Mouse (Mus musculus) liver, embryonic 15.5 days (tissue): Measurements from ENCODE around the gene Ftl1. TPM values are rescaled to one million over a fixed set of nuclear protein-coding genes. Genes with fewer than 3 reads are reported as not detected.

Experiments used
- ATAC-seq: fragments of 200-750 bp; cut with Nextera tagmentation; 2 replicates; pipeline ENCODE4 v1.8.0; 2017; ENCODE audit warnings: moderate number of reproducible peaks, mild to moderate bottlenecking, moderate library complexity; ENCODE audit not compliant: insufficient read depth
- H3K27ac ChIP-seq: fragments of 300-500 bp; sonication (generic); replicated peaks from 2 replicates; pipeline ENCODE4 v1.5.1; 2015; ENCODE audit warnings: mild to moderate bottlenecking, inconsistent platforms
- H3K27me3 ChIP-seq: fragments of 300-500 bp; sonication (generic); 2 replicates; pipeline ENCODE4 v1.6.1; 2015; ENCODE audit warnings: mild to moderate bottlenecking, inconsistent platforms
- H3K36me3 ChIP-seq: fragments of 300-500 bp; sonication (generic); replicated peaks from 2 replicates; pipeline ENCODE4 v1.6.1; 2015; ENCODE audit warnings: moderate library complexity, mild to moderate bottlenecking, inconsistent platforms
- H3K4me1 ChIP-seq: fragments of 300-500 bp; sonication (generic); replicated peaks from 2 replicates; pipeline ENCODE4 v1.6.1; 2015; ENCODE audit warnings: inconsistent platforms
- H3K4me2 ChIP-seq: fragments of 300-500 bp; sonication (generic); 2 replicates; pipeline ENCODE4 v1.6.1; 2015; ENCODE audit warnings: moderate library complexity, mild to moderate bottlenecking, inconsistent platforms
- H3K4me3 ChIP-seq: fragments of 300-500 bp; sonication (generic); replicated peaks from 2 replicates; pipeline ENCODE4 v1.5.1; 2015; ENCODE audit warnings: mild to moderate bottlenecking, inconsistent platforms
- H3K9ac ChIP-seq: fragments of 300-500 bp; sonication (generic); 2 replicates; pipeline ENCODE4 v1.6.1; 2015; ENCODE audit warnings: moderate library complexity, mild to moderate bottlenecking, inconsistent platforms
- H3K9me3 ChIP-seq: fragments of 300-500 bp; sonication (generic); replicated peaks from 2 replicates; pipeline ENCODE4 v1.6.1; 2016; ENCODE audit warnings: inconsistent platforms
- WGBS: fragments of 180-500 bp; shearing (Covaris S2); methylation state at CpG from one replicate; pipeline ENCODE4 v1.1.7; 2015; ENCODE audit warnings: mixed read lengths; ENCODE audit not compliant: insufficient replicate concordance; 5-methylcytosine and 5-hydroxymethylcytosine counted together
- polyA plus RNA-seq: library from polyadenylated mRNA; unstranded; fragments of >200 nt; fragmentation: Nextera tagmentation; extraction: Ambion mirVana; gene quantifications from 2 replicates; pipeline ENCODE4 v1.2.1, GENCODE M21; 2015

The Ftl1 gene
- polyA plus RNA-seq, 1 experiment from 2014 or later: 6,104 TPM

DNA sequence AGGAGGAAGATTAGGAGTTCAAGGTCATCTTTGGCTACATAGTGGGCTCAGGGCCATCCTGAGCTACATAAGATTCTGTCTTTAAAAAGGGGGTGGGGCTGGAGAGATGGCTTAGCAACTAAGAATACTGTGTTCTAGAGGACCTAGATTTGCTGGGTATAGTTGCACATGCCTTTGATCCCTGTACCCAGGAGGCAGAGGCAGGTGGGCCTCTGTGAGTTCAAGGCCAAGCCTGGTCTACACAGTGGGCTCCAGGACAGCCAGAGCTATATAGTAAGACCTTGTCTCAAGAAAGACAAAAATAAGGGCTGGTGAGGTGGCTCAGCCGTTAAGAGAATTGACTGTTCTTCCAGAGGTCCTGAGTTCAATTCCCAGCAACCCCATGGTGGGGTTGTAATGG is 9.7 kb downstream of the Ftl1 start:
- WGBS: 79% methylated on average over 1 of the region's 1 CpGs
- Histone ChIP-seq H3K4me1 (peaks cover 26% of the 10 kb centered on the region), H3K4me2 (no peak overlapping the region), H3K9me3 (no peaks in the 10 kb centered on the region), H3K9ac (no peak overlapping the region), H3K27ac (no peak overlapping the region), H3K4me3 (no peak overlapping the region), H3K27me3 (no peaks in the 10 kb centered on the region), H3K36me3 (peaks cover 22% of the 10 kb centered on the region)
- no peak for ATAC-seq

DNA sequence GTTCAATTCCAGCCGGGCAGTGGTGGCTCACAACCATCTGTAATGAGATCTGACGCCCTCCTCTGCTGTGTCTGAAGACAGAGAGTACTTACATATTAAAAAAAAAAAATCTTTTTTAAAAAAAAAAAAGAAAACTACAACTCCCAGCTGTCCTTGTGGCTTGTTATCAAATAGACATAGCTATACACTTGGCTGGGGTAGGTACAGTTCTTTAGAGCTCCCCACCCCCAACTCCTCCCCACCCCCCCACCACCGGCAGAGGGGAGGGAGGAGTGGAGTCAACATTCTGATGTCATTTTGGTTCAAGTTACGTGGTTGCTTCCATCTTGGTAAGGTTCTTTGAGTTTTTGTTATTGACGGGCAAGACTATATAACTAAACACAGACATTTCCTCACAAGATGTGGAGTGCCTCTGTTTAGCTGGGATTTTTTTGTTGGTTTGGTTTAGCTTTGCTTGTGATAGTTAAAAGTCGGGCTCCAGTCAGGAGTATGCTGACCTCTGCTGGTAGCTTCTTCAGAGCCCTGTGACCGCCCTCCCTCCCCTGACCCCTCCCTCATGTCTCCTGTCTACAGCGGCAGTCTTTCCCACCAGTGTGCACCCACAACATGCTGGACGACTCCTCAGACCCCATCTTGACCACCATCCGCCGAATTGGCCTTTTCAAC is 12.2 kb downstream of the Ftl1 start:
- Histone ChIP-seq H3K9me3 (no peaks in the 10 kb centered on the region), H3K27me3 (no peaks in the 10 kb centered on the region), H3K9ac (no peak overlapping the region; the same call in 1 of the 2 replicates), H3K4me3 (peak overlapping the region; percentile 21; the same call in 1 of the 2 replicates), H3K4me2 (peak overlapping the region; percentile 46), H3K4me1 (peaks cover 26% of the 10 kb centered on the region), H3K27ac (no peak overlapping the region), H3K36me3 (peaks cover 17% of the 10 kb centered on the region)
- 0 out of 2 replicates have a peak, but pooled peaks have one; percentile 25 for ATAC-seq
- WGBS: 23% methylated on average over 11 of the region's 11 CpGs

DNA sequence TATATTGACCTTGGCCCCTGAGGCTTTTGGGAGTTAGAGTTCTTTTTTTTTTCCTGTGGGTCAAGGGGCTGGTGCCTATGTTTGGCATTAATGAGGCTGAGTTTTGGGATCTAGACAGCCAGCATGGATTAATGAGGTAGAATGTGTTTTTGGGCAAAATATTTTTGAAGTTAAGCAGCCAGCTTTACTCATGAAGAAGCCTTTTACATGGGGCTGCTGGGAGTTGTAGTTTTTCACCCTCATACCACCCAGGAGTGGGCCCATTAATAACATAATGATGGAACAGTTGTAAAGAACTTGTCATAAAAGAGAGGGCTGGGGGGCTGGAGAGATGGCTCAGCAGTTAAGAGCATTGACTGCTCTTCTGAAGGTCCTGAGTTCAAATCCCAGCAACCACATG is 13.1 kb downstream of the Ftl1 start:
- peaks cover 18% of the 10 kb centered on the region for H3K4me1 ChIP-seq
- peaks cover 9% of the 10 kb centered on the region for H3K36me3 ChIP-seq
- H3K4me2 ChIP-seq: no peak overlapping the region
- no peak overlapping the region for H3K9ac ChIP-seq
- ATAC-seq: no peak
- no peak overlapping the region for H3K27ac ChIP-seq
- no peaks in the 10 kb centered on the region for H3K9me3 ChIP-seq
- no peaks in the 10 kb centered on the region for H3K27me3 ChIP-seq
- no peak overlapping the region for H3K4me3 ChIP-seq

DNA sequence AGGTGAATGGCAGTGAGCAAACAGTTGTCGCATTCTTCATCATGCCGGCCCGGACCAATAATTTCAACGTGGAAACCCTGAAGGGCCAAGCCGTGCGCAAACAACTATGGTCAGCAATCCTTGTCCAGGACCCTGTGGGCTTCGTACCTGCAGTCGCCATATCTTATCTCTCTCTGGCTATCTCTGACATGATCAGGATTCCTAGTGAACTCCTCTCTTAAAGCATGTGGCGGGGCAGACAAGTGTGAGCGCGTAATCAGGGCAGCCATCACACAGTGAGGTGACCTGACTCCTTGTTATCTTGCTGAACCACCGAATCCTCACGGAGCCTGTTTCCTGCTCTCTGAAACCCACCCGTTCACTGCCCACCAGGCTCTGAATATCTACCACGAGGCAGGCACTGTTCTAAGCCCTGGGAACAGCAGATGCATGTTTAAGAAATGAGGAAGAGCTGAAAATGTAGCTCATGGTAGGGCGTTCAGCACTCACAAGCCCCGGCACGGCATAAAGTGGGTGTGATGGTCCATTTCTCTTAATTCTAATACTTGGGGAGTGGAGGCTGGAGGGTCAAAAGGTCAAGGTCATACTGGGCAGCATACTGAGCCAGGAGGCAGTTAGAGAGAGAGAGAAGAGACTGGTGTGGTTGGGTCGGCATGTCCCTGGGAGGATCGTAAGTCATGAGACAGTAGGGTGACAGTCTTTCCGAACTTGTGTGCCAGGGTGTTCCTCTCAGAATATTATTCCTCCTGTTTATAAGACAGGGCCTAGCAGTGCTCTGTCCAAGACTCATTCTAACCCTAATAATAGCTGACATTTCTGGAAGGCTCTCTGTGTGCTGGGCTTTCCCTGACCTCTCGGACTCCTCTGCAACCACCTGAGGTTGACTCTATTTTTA is 15.9 kb downstream of the Ftl1 start:
- Histone ChIP-seq H3K27me3 (no peaks in the 10 kb centered on the region), H3K4me1 (peaks cover 10% of the 10 kb centered on the region), H3K4me3 (no peak overlapping the region), H3K9ac (no peak overlapping the region), H3K9me3 (no peaks in the 10 kb centered on the region), H3K27ac (no peak overlapping the region), H3K36me3 (peaks cover 17% of the 10 kb centered on the region), H3K4me2 (no peak overlapping the region)
- ATAC-seq: no peak
- WGBS: 51% methylated on average over 22 of the region's 22 CpGs

DNA sequence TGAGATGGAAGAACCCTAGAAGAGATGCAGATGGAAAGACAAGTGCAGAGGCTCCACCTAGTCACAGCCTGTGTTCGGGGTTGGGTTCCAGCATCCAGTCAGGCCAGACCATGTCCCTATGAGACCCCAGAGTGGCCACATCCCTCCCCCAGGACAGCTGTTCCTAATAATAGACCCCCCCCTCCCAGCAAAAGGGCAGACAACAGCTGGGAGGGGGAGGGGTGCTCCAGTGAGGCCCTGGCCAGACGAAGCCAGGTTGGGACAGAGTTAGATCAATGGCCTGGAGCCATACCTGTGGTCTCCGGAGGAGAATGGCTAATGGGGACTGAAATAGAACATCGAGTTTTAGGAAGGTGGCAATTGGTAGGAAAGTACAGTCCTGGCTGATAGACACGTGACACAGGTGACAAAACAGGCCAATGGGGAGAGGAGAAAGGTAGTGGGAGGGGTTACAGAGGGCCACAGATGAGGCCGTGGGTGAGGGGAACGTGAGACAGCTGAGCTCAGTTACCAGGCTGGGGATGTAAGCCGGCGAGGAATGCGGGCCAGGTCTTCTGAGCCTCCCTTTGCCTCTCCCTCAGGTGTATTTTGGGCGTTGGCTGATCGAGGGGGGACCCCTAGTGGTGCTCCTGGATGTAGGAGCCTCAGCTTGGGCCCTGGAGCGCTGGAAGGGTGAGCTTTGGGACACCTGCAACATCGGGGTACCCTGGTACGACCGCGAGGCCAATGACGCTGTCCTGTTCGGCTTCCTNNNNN is 22.0 kb downstream of the Ftl1 start, which contains the start of gene Ruvbl2:
Gene Ruvbl2 (minus strand): TSS at position 576 of the 756 bp plus-strand sequence.
- Histone ChIP-seq H3K9ac (no peak within 1 kb of the TSS), H3K4me3 (no peak within 1 kb of the TSS), H3K36me3 (peaks cover 10% of the 10 kb centered on the region; the same call in 1 of the 2 replicates), H3K4me1 (peaks cover 36% of the 10 kb centered on the region), H3K27ac (no peak within 1 kb of the TSS), H3K4me2 (no peak within 1 kb of the TSS), H3K27me3 (no peaks in the 10 kb centered on the region; the same call in 1 of the 2 replicates), H3K9me3 (no peaks in the 10 kb centered on the region)
- 50% methylated on average over 19 of the region's 19 CpGs for WGBS
- ATAC-seq: no peak

DNA sequence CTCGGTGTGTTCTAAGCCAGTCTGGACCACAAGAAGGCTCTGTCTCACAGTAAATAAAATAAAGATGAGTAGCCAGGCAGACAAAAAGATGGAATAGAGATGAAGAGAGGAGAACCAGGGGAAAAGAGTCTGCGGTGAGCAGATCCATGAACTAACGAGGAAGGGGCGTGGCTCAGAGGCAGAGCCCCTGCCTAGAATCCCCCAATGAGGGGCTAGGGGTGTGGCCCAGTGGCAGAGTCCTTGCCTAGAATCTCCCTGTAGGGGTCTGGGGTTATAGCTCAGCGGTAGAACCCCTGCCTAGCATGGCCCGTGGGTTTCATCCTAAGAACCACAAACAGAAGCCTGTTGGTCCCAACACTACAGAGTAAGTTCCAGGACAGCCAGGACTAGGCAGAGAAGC is 22.6 kb downstream of the Ftl1 start:
- ATAC-seq: no peak
- WGBS: 45% methylated on average over 6 of the region's 6 CpGs
- H3K4me2 ChIP-seq: no peak overlapping the region
- H3K36me3 ChIP-seq: peaks cover 12% of the 10 kb centered on the region
- peaks cover 40% of the 10 kb centered on the region for H3K4me1 ChIP-seq
- H3K27me3 ChIP-seq: no peaks in the 10 kb centered on the region; the same call in 1 of the 2 replicates
- H3K27ac ChIP-seq: no peak overlapping the region
- no peaks in the 10 kb centered on the region for H3K9me3 ChIP-seq
- no peak overlapping the region for H3K9ac ChIP-seq
- H3K4me3 ChIP-seq: no peak overlapping the region

DNA sequence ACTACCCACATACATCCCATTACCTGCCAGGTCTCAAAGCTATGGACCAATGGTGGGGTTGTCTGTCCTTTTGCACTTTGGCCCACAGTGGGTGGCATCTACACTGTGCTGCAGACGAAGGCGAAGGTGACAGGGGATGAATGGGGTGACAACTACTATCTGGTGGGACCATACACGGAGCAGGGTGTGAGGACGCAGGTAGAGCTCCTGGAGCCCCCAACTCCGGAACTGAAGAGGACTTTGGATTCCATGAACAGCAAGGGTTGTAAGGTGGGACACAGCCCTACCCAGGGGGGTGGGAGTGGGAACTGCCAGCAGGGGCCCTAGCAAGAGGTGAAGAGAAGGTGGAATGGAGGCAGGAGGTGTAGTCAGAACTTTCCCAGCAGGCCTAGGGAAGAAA is 23.2 kb downstream of the Ftl1 start:
- WGBS: 73% methylated on average over 5 of the region's 5 CpGs
- ATAC-seq: no peak
- Histone ChIP-seq H3K9ac (no peak overlapping the region), H3K4me1 (peaks cover 46% of the 10 kb centered on the region), H3K9me3 (no peaks in the 10 kb centered on the region), H3K4me3 (no peak overlapping the region), H3K36me3 (peaks cover 18% of the 10 kb centered on the region), H3K4me2 (0 out of 2 replicates have a peak overlapping the region, but pooled peaks have one; percentile 88), H3K27me3 (no peaks in the 10 kb centered on the region; the same call in 1 of the 2 replicates), H3K27ac (no peak overlapping the region)

DNA sequence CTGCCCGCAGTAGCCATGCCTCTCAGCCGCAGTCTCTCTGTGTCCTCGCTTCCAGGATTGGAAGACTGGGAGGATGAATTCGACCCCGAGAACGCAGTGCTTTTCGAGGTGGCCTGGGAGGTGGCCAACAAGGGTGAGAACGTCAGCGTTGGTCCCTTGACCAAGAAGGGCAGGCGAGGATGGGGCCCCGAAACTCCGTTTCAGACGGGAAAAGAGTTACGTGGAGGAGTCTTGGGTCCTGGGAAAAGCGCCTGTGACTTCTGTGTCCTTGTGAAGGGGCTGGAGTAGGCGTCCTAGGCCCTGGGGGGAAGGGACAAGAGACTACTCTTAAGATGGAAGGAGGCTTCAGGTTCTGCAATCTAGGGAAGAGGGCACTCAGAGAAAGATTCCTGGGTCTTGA is 24.6 kb downstream of the Ftl1 start:
- Histone ChIP-seq H3K27ac (peak overlapping the region; percentile 71), H3K27me3 (no peaks in the 10 kb centered on the region; the same call in 1 of the 2 replicates), H3K9ac (peak overlapping the region; percentile 63), H3K4me3 (peak overlapping the region; percentile 71), H3K9me3 (no peaks in the 10 kb centered on the region), H3K36me3 (peaks cover 24% of the 10 kb centered on the region), H3K4me2 (peak overlapping the region; percentile 88), H3K4me1 (peaks cover 58% of the 10 kb centered on the region)
- ATAC-seq: no peak
- 4% methylated on average over 16 of the region's 16 CpGs for WGBS

DNA sequence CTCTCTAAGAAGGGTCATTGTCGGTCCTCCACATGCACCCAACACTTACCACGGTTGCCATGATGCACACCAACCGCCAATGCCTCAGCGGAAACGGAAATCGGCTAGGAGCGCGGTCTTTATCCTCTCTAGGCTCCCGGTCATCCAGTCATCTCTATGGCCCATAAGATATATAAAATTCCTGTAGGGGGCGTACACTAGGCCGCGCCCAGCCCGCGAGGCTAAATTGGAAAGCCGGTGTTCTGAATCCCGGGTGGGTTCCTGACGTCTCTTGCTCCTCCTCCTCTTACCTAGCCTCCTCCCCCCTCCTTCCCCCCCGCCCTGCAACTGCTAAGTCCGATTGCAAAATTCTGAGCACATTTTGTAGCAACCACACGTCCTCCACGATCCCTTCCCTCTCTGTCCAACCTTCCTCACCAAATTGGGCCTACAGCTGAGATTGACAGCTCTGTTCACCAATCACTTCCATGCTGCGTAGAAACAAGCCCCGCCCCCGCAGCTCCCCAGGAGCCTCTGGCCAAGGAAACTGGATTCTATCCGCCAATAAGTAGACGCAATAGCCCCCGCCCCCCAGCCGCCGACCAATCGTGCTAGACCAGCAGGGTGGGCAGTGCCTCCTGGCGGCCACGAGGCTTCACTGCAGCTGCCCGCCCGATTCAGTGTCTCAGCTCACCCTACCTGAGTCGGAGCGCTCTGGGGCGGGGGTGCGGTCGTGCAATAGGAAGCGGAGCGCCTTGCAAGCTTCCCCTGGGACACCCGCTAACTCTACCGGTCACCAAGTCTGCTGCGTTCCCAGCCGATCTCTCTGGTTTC is 25.3 kb downstream of the Ftl1 start, which contains the start of gene Gys1:
Gene Gys1 (plus strand): TSS at position 642 of the 813 bp plus-strand sequence.
- H3K4me1 ChIP-seq: peaks cover 58% of the 10 kb centered on the region
- no peaks in the 10 kb centered on the region for H3K9me3 ChIP-seq
- no peaks in the 10 kb centered on the region; the same call in 1 of the 2 replicates for H3K27me3 ChIP-seq
- H3K4me2 ChIP-seq: peak within 1 kb of the TSS; percentile 88
- peak within 1 kb of the TSS; percentile 65 for H3K9ac ChIP-seq
- peak within 1 kb of the TSS; percentile 91 for H3K27ac ChIP-seq
- peak; percentile 95 for ATAC-seq
- WGBS: under 1% methylated on average over 45 of the region's 45 CpGs
- peaks cover 28% of the 10 kb centered on the region for H3K36me3 ChIP-seq
- peak within 1 kb of the TSS; percentile 71 for H3K4me3 ChIP-seq

DNA sequence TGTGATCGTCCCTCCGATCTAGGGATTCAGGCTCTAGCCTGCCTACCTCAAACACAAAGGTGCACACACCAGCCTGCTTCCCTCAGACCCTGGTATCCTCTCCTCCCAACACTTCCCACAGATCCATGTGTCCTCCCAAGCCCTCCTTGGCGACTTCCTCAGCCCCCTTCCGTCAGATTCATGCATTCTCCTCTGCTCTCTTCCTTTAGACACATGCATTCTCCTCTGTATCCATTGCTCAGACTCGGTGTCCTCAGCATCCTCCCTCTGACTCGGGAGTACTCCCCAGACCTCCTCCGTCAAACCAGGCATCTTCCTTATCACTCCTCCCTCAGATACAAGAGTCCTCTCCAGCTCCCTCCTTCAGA is 25.9 kb downstream of the Ftl1 start:
- peak overlapping the region; percentile 65 for H3K9ac ChIP-seq
- peak overlapping the region; percentile 88 for H3K4me2 ChIP-seq
- peak overlapping the region; percentile 71 for H3K4me3 ChIP-seq
- WGBS: under 1% methylated on average over 7 of the region's 7 CpGs
- peaks cover 34% of the 10 kb centered on the region for H3K36me3 ChIP-seq
- H3K9me3 ChIP-seq: no peaks in the 10 kb centered on the region
- peak overlapping the region; percentile 91 for H3K27ac ChIP-seq
- ATAC-seq: no peak
- H3K27me3 ChIP-seq: no peaks in the 10 kb centered on the region; the same call in 1 of the 2 replicates
- peaks cover 58% of the 10 kb centered on the region for H3K4me1 ChIP-seq
